Mouse (Mus musculus) MEL (cell line): ENCODE results near the gene Sh2d3c. TPM values are rescaled to one million over a fixed set of nuclear protein-coding genes. Genes with fewer than 3 reads are reported as not detected.

Experiments used
- DNase-seq: peaks from one replicate; pipeline ENCODE4 v3.0.0; 2011; ENCODE audit warnings: low read depth, low spot score
- H3K27ac ChIP-seq: 2 replicates; pipeline ENCODE4 v1.5.1; 2012; ENCODE audit warnings: low read depth, mild to moderate bottlenecking, control low read depth, low read length, moderate library complexity; ENCODE audit not compliant: control insufficient read depth
- H3K27me3 ChIP-seq, 2 experiments: fragments of 150-350 bp in 1 of 2; sonication (generic) in 1 of 2; 2 replicates each; pipeline ENCODE4 v1.6.1; 2012; ENCODE audit warnings: low read length in 2 of 2, mild to moderate bottlenecking in 2 of 2, improper control_type of control experiment in 1 of 2, moderate library complexity in 1 of 2; ENCODE audit not compliant: insufficient read depth in 2 of 2, control insufficient read depth in 1 of 2
- H3K36me3 ChIP-seq, 2 experiments: 2 replicates each; pipeline ENCODE4 v1.6.1; 2012 to 2014; ENCODE audit warnings: low read length in 2 of 2, improper control_type of control experiment in 1 of 2, inconsistent platforms in 1 of 2, mild to moderate bottlenecking in 1 of 2; ENCODE audit not compliant: insufficient read depth in 2 of 2, control insufficient read depth in 1 of 2
- H3K4me1 ChIP-seq, 2 experiments: fragments of 150-350 bp in 1 of 2; sonication (generic) in 1 of 2; 2 replicates each; pipeline ENCODE4 v1.6.1; 2012; ENCODE audit warnings: low read length in 2 of 2, improper control_type of control experiment in 1 of 2, mild to moderate bottlenecking in 1 of 2; ENCODE audit not compliant: insufficient read depth in 2 of 2, control insufficient read depth in 1 of 2
- H3K4me3 ChIP-seq, 2 experiments: fragments of 150-350 bp in 1 of 2; sonication (generic) in 1 of 2; 2 replicates each; pipeline ENCODE4 v1.5.1; 2012; ENCODE audit warnings: low read depth in 2 of 2, low read length in 2 of 2, mild to moderate bottlenecking in 2 of 2, moderate library complexity in 2 of 2, control low read depth in 1 of 2, improper control_type of control experiment in 1 of 2; ENCODE audit not compliant: control insufficient read depth in 1 of 2, insufficient read depth in 1 of 2
- H3K79me2 ChIP-seq: 2 replicates; pipeline ENCODE4 v1.6.1; 2012; ENCODE audit warnings: mild to moderate bottlenecking, low read length, moderate library complexity; ENCODE audit not compliant: control insufficient read depth, poor library complexity, insufficient read depth
- H3K9ac ChIP-seq: 2 replicates; pipeline ENCODE4 v1.6.1; 2012; ENCODE audit warnings: low read depth, mild to moderate bottlenecking, control low read depth, low read length, moderate library complexity; ENCODE audit not compliant: control insufficient read depth, poor library complexity, severe bottlenecking
- H3K9me3 ChIP-seq: fragments of 150-350 bp; sonication (generic); replicated peaks from 2 replicates; pipeline ENCODE4 v1.6.1; 2012; ENCODE audit warnings: mild to moderate bottlenecking, low read length, improper control_type of control experiment, moderate library complexity; ENCODE audit not compliant: insufficient read depth
- BHLHE40 ChIP-seq: IDR thresholded peaks from 2 replicates; pipeline ENCODE4 v1.6.1; 2012; ENCODE audit warnings: low read depth, mild to moderate bottlenecking, inconsistent platforms, low read length, improper control_type of control experiment, borderline replicate concordance
- CHD1 ChIP-seq: IDR thresholded peaks from 2 replicates; pipeline ENCODE4 v1.6.1; 2012; ENCODE audit warnings: low read depth, mild to moderate bottlenecking, inconsistent platforms, low read length, improper control_type of control experiment
- CTCF ChIP-seq, 3 experiments: IDR thresholded peaks in 2 of 3; conservative IDR thresholded peaks in 1 of 3; 2 replicates each; pipeline ENCODE4 v1.5.1; 2011 to 2012; ENCODE audit warnings: low read length in 3 of 3, low read depth in 2 of 3, mild to moderate bottlenecking in 2 of 3, improper control_type of control experiment in 1 of 3, inconsistent platforms in 1 of 3, mixed read lengths in 1 of 3, moderate library complexity in 1 of 3; ENCODE audit not compliant: control insufficient read depth in 1 of 3, insufficient read depth in 1 of 3, poor library complexity in 1 of 3, severe bottlenecking in 1 of 3
- GABPA ChIP-seq: IDR thresholded peaks from 2 replicates; pipeline ENCODE4 v1.6.1; 2012; ENCODE audit warnings: low read depth, mild to moderate bottlenecking, inconsistent platforms, low read length, improper control_type of control experiment, moderate library complexity
- GATA1 ChIP-seq: IDR thresholded peaks from 2 replicates; pipeline ENCODE4 v1.6.1; 2011; ENCODE audit warnings: low read depth, low read length, improper control_type of control experiment
- HCFC1 ChIP-seq: IDR thresholded peaks from 2 replicates; pipeline ENCODE4 v1.6.1; 2012; ENCODE audit warnings: low read depth, mild to moderate bottlenecking, inconsistent platforms, low read length, improper control_type of control experiment, moderate library complexity
- JUND ChIP-seq: IDR thresholded peaks from 2 replicates; pipeline ENCODE4 v1.6.1; 2011; ENCODE audit warnings: low read depth, mild to moderate bottlenecking, improper control_type of control experiment, low read length
- MAFK ChIP-seq: IDR thresholded peaks from 2 replicates; pipeline ENCODE4 v1.6.1; 2011; ENCODE audit warnings: low read depth, mild to moderate bottlenecking, low read length, improper control_type of control experiment, borderline replicate concordance
- MAX ChIP-seq: IDR thresholded peaks from 2 replicates; pipeline ENCODE4 v1.6.1; 2011; ENCODE audit warnings: low read length, improper control_type of control experiment
- MAZ ChIP-seq: IDR thresholded peaks from 2 replicates; pipeline ENCODE4 v1.6.1; 2012; ENCODE audit warnings: low read depth, mild to moderate bottlenecking, inconsistent platforms, low read length, improper control_type of control experiment
- MEF2A ChIP-seq: IDR thresholded peaks from 2 replicates; pipeline ENCODE4 v1.6.1; 2014; ENCODE audit warnings: low read depth, mild to moderate bottlenecking, inconsistent platforms, low read length, improper control_type of control experiment; ENCODE audit not compliant: poor library complexity, insufficient replicate concordance, severe bottlenecking; ENCODE audit errors: extremely low read depth
- MYB ChIP-seq: IDR thresholded peaks from 2 replicates; pipeline ENCODE4 v1.6.1; 2011; ENCODE audit warnings: mild to moderate bottlenecking, low read depth, low read length, improper control_type of control experiment
- MYC ChIP-seq: IDR thresholded peaks from 2 replicates; pipeline ENCODE4 v1.6.1; 2011; ENCODE audit warnings: low read depth, mild to moderate bottlenecking, low read length, improper control_type of control experiment, moderate library complexity
- NELFE ChIP-seq: IDR thresholded peaks from 2 replicates; pipeline ENCODE4 v1.6.1; 2011; ENCODE audit warnings: low read depth, low read length, improper control_type of control experiment
- NRF1 ChIP-seq: IDR thresholded peaks from 2 replicates; pipeline ENCODE4 v1.6.1; 2014; ENCODE audit warnings: low read depth, mild to moderate bottlenecking, inconsistent platforms, low read length, improper control_type of control experiment, moderate library complexity; ENCODE audit not compliant: poor library complexity, insufficient read depth, severe bottlenecking
- POLR2A ChIP-seq, 2 experiments: IDR thresholded peaks; 2 replicates each; pipeline ENCODE4 v1.6.1; 2011 to 2012; ENCODE audit warnings: low read length in 2 of 2, mild to moderate bottlenecking in 2 of 2, control low read depth in 1 of 2, improper control_type of control experiment in 1 of 2, low read depth in 1 of 2, moderate library complexity in 1 of 2; ENCODE audit not compliant: control insufficient read depth in 1 of 2, insufficient read depth in 1 of 2, poor library complexity in 1 of 2
- POLR2AphosphoS2 ChIP-seq: IDR thresholded peaks from 2 replicates; pipeline ENCODE4 v1.6.1; 2011; ENCODE audit warnings: low read length, improper control_type of control experiment
- RCOR1 ChIP-seq: IDR thresholded peaks from 2 replicates; pipeline ENCODE4 v1.6.1; 2012; ENCODE audit warnings: low read depth, mild to moderate bottlenecking, inconsistent platforms, low read length, improper control_type of control experiment
- SIN3A ChIP-seq: IDR thresholded peaks from 2 replicates; pipeline ENCODE4 v1.6.1; 2012; ENCODE audit warnings: low read length, improper control_type of control experiment, inconsistent platforms
- TAL1 ChIP-seq: IDR thresholded peaks from 2 replicates; pipeline ENCODE4 v1.6.1; 2012; ENCODE audit warnings: mild to moderate bottlenecking, inconsistent platforms, low read length, moderate library complexity, mixed read lengths
- TCF12 ChIP-seq: IDR thresholded peaks from 2 replicates; pipeline ENCODE4 v1.6.1; 2014; ENCODE audit warnings: low read depth, mild to moderate bottlenecking, inconsistent platforms, low read length, improper control_type of control experiment, moderate library complexity
- UBTF ChIP-seq: IDR thresholded peaks from 2 replicates; pipeline ENCODE4 v1.6.1; 2012; ENCODE audit warnings: low read depth, mild to moderate bottlenecking, inconsistent platforms, low read length, improper control_type of control experiment, moderate library complexity, borderline replicate concordance; ENCODE audit not compliant: insufficient read depth
- USF2 ChIP-seq, 2 experiments: IDR thresholded peaks; 2 replicates each; pipeline ENCODE4 v1.6.1; 2011 to 2012; ENCODE audit warnings: improper control_type of control experiment in 2 of 2, low read length in 2 of 2, borderline replicate concordance in 1 of 2, inconsistent platforms in 1 of 2, low read depth in 1 of 2, mild to moderate bottlenecking in 1 of 2; ENCODE audit not compliant: insufficient read depth in 1 of 2
- ZC3H11A ChIP-seq: IDR thresholded peaks from 2 replicates; pipeline ENCODE4 v1.6.1; 2012; ENCODE audit warnings: low read depth, mild to moderate bottlenecking, inconsistent platforms, low read length, improper control_type of control experiment
- ZKSCAN1 ChIP-seq: IDR thresholded peaks from 2 replicates; pipeline ENCODE4 v1.6.1; 2012; ENCODE audit warnings: low read depth, mild to moderate bottlenecking, inconsistent platforms, low read length, improper control_type of control experiment, moderate library complexity
- polyA plus RNA-seq, 2 experiments: library from polyadenylated mRNA; stranded (reverse) in 1 of 2; unstranded in 1 of 2; fragments of >175 nt in 1 of 2; fragments of >200 nt in 1 of 2; gene quantifications; 2 replicates each; pipeline versions ENCODE4 v1.2.1 to v1.2.4; 2012; ENCODE audit warnings: low replicate concordance in 2 of 2, low read depth in 1 of 2; ENCODE audit not compliant: insufficient read length in 2 of 2, insufficient read depth in 1 of 2, missing spikeins in 1 of 2
- total RNA-seq: library from RNA; depleted of rRNA; stranded (reverse); fragments of 300-350 nt; gene quantifications from 2 replicates; pipeline ENCODE4 v1.2.3, GENCODE M21; 2012

The Sh2d3c gene
- total and polyA plus RNA-seq, 3 experiments = 0.19 to 0.43 TPM; not detected in 1

DNA sequence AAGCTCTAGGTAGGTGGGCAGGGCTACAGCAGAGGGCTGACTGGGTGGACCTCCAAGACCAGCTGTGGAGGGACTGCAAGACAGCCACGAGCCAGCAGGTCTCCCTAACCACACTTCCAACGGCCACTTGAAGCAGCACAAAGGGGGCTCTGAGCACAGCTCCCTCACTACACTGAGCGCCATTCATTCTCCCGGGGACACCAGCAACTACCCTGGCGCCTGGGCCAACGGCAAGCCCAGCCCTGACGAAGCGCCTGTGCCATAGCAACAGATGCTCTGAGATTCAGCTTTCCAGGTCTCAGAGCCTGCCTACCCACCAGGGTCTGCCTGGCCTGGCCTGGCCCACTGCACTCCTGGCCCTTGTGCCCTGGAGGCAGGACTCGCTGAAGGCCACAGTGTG is 2.1 kb upstream of the Sh2d3c start:
- Histone ChIP-seq H3K79me2 (no peaks in the 10 kb centered on the region), H3K9me3 (no peaks in the 10 kb centered on the region), H3K36me3 (peaks cover 0 to 11% of the 10 kb centered on the region in 2 experiments; a peak in 2 of 4 replicates), H3K9ac (no peak overlapping the region), H3K27me3 (no peaks in the 10 kb centered on the region), H3K27ac (no peak overlapping the region), H3K4me3 (no peak overlapping the region), H3K4me1 (peaks cover 0 to 22% of the 10 kb centered on the region in 2 experiments; a peak in 2 of 4 replicates)
- no peak for DNase-seq
- TF ChIP-seq HCFC1 = no peak
- no peak for TF ChIP-seq NELFE
- no peak for TF ChIP-seq POLR2AphosphoS2
- TF ChIP-seq CHD1 = no peak
- TF ChIP-seq CTCF (IDR thresholded peaks at IDR 0.05 in 2 of 3, conservative IDR thresholded peaks at IDR 0.05 in 1 of 3; ENCODE audit: control insufficient read depth in 1 of 3, insufficient read depth in 1 of 3, low read depth in 2 of 3, low read length in 3 of 3, poor library complexity in 1 of 3, severe bottlenecking in 1 of 3) = no peak
- no peak for TF ChIP-seq USF2 (IDR thresholded peaks at IDR 0.05; ENCODE audit: borderline replicate concordance in 1 of 2, insufficient read depth in 1 of 2, low read depth in 1 of 2, low read length in 2 of 2)
- TF ChIP-seq POLR2A (IDR thresholded peaks at IDR 0.05; ENCODE audit: control insufficient read depth in 1 of 2, insufficient read depth in 1 of 2, low read depth in 1 of 2, low read length in 2 of 2, poor library complexity in 1 of 2) = no peak
- no peak for TF ChIP-seq TCF12
- no peak for TF ChIP-seq GATA1
- no peak for TF ChIP-seq MAFK
- no peak for TF ChIP-seq ZC3H11A
- TF ChIP-seq MYB = no peak
- TF ChIP-seq SIN3A = no peak
- TF ChIP-seq BHLHE40 = no peak
- TF ChIP-seq TAL1 = no peak
- TF ChIP-seq ZKSCAN1 = no peak
- TF ChIP-seq RCOR1 = no peak
- no peak for TF ChIP-seq GABPA
- TF ChIP-seq JUND = no peak
- no peak for TF ChIP-seq UBTF

DNA sequence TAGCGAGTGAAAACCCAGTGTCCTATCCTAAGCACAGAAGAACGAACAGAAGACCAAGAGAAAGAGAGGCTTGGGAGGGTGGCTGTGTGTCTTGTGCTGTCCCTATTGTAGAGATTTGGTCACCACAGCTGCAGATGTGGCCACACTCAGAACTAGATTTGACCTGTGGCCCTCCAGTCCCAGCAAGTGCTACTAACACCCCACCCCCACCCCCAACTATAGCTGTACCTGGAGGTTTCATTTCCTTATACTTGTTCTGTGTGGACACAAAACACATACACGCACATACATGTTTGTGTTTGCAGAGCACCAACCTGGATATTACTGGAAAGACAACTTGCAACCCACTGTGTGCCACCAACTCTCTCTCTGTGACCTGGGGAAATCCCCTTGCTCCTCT is 802 bp upstream of the Sh2d3c start:
- Histone ChIP-seq H3K9ac (no peak overlapping the region), H3K9me3 (no peaks in the 10 kb centered on the region), H3K4me1 (peaks cover 0 to 9% of the 10 kb centered on the region in 2 experiments; a peak in 1 of 4 replicates), H3K27me3 (no peaks in the 10 kb centered on the region), H3K27ac (no peak overlapping the region), H3K4me3 (no peak overlapping the region), H3K79me2 (no peaks in the 10 kb centered on the region), H3K36me3 (peaks cover 0 to 4% of the 10 kb centered on the region in 2 experiments; a peak in 2 of 4 replicates)
- TF ChIP-seq MYC (no peak), JUND (no peak), MEF2A (no peak), CHD1 (no peak), NRF1 (no peak), MYB (no peak), SIN3A (no peak), MAX (no peak), RCOR1 (no peak), GABPA (no peak), TAL1 (no peak), MAFK (no peak), MAZ (no peak), POLR2A (IDR thresholded peaks at IDR 0.05; ENCODE audit: control insufficient read depth in 1 of 2, insufficient read depth in 1 of 2, low read depth in 1 of 2, low read length in 2 of 2, poor library complexity in 1 of 2) (no peak)
- DNase-seq = no peak
